Mouse (Mus musculus) midbrain, embryonic 13.5 days (tissue): Measurements from ENCODE around the gene Lrrc28. TPM values are rescaled to one million over a fixed set of nuclear protein-coding genes. Genes with fewer than 3 reads are reported as not detected.
A peak's percentile ranks its signal among the peaks of the same experiment; 100 is the strongest.

Experiments
- ATAC-seq: fragments of 200-750 bp; cut with Nextera tagmentation; 2 replicates; pipeline ENCODE4 v1.8.0; 2017; ENCODE audit warnings: mild to moderate bottlenecking, moderate TSS enrichment, moderate library complexity
- H3K27ac ChIP-seq: fragments of 300-500 bp; sonication (generic); 2 replicates; pipeline ENCODE4 v1.5.1; 2015; ENCODE audit warnings: inconsistent platforms, mild to moderate bottlenecking, moderate library complexity
- H3K27me3 ChIP-seq: fragments of 300-500 bp; sonication (generic); 2 replicates; pipeline ENCODE4 v1.6.1; 2015; ENCODE audit warnings: mild to moderate bottlenecking, inconsistent platforms
- H3K36me3 ChIP-seq: fragments of 300-500 bp; sonication (generic); 2 replicates; pipeline ENCODE4 v1.6.1; 2015; ENCODE audit warnings: mild to moderate bottlenecking, inconsistent platforms
- H3K4me1 ChIP-seq: fragments of 300-500 bp; sonication (generic); replicated peaks from 2 replicates; pipeline ENCODE4 v1.6.1; 2015; ENCODE audit warnings: inconsistent platforms
- H3K4me2 ChIP-seq: fragments of 300-500 bp; sonication (generic); replicated peaks from 2 replicates; pipeline ENCODE4 v1.6.1; 2015; ENCODE audit warnings: moderate library complexity, mild to moderate bottlenecking, inconsistent platforms
- H3K4me3 ChIP-seq: fragments of 300-500 bp; sonication (generic); replicated peaks from 2 replicates; pipeline ENCODE4 v1.5.1; 2015; ENCODE audit warnings: mild to moderate bottlenecking, inconsistent platforms
- H3K9ac ChIP-seq: fragments of 300-500 bp; sonication (generic); replicated peaks from 2 replicates; pipeline ENCODE4 v1.6.1; 2015; ENCODE audit warnings: mild to moderate bottlenecking, inconsistent platforms
- H3K9me3 ChIP-seq: fragments of 300-500 bp; sonication (generic); 2 replicates; pipeline ENCODE4 v1.6.1; 2016; ENCODE audit warnings: mild to moderate bottlenecking, inconsistent platforms
- WGBS: fragments of 180-500 bp; shearing (Covaris S2); methylation state at CpG from one replicate; pipeline ENCODE4 v1.1.7; 2015; 5-methylcytosine and 5-hydroxymethylcytosine counted together
- polyA plus RNA-seq: library from polyadenylated mRNA; unstranded; fragments of >200 nt; fragmentation: Nextera tagmentation; extraction: Ambion mirVana; gene quantifications from 2 replicates; pipeline ENCODE4 v1.2.1, GENCODE M21; 2015

Gene Lrrc28
- polyA plus RNA-seq, 1 experiment from 2014 or later, result 34.4 TPM

DNA sequence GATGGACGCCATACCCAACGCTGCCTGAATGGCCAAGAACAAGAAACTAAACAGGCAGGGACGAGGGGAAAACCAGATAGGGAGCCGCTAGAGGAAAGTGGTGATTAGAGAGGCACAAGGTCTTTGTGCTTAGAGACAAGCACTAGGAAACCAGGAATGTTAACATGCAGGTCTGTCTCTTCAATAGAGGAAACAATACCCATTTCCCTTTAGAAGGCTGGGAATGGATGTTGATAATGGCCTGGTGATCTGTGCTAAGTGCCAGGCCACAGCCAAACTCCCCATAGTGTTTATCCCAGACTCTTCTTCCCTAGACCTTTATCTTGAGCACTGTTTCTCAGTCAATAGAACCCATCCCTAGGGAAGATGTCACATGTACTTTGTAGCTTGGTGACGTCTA lies 61.2 kb downstream of the Lrrc28 start:
- H3K27me3 ChIP-seq, result no peaks in the 10 kb centered on the region
- H3K36me3 ChIP-seq, result no peaks in the 10 kb centered on the region
- H3K9ac ChIP-seq, result no peak overlapping the region
- no peak overlapping the region for H3K27ac ChIP-seq
- ATAC-seq, result no peak
- no peaks in the 10 kb centered on the region for H3K9me3 ChIP-seq
- WGBS, result 80% methylated on average over 5 of the region's 5 CpGs
- H3K4me3 ChIP-seq, result no peak overlapping the region
- peaks cover 6% of the 10 kb centered on the region for H3K4me1 ChIP-seq
- no peak overlapping the region for H3K4me2 ChIP-seq

DNA sequence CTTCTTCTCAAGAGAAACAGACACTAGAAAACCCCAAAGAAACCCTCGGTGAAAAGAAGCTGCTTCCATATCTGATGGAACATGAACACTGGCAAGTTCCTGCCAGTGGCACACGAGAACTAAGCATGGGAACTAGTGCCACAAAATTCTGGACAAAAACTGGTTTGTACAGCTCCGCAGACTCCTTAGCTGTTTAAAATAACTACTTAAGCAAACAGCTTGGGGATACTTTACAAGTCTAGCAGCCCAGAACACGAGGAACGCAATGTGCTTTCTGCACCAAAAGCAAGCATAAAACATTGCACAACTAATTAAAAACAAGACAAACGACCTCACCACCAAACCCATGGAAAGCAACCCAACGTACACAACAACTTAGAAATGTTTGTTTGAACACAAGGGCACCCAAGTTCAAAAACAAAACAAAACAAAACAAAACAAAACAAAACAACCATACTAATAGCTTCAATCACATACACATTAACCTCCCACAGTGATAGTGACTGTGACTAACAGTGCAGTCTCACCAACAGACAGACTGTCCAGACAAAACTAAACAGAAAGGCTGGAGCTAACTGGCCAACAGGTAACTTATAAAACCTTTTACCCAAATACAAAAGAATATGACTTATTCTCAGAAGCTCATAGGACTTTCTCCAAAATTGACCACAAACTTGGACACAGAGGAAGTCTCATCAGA lies 66.1 kb downstream of the Lrrc28 start:
- no peak overlapping the region for H3K27ac ChIP-seq
- H3K4me1 ChIP-seq, result no peaks in the 10 kb centered on the region
- no peaks in the 10 kb centered on the region for H3K9me3 ChIP-seq
- no peak for ATAC-seq
- no peak overlapping the region for H3K4me2 ChIP-seq
- no peaks in the 10 kb centered on the region for H3K36me3 ChIP-seq
- H3K9ac ChIP-seq, result no peak overlapping the region
- H3K4me3 ChIP-seq, result no peak overlapping the region
- 78% methylated on average over 7 of the region's 7 CpGs for WGBS
- H3K27me3 ChIP-seq, result no peaks in the 10 kb centered on the region

DNA sequence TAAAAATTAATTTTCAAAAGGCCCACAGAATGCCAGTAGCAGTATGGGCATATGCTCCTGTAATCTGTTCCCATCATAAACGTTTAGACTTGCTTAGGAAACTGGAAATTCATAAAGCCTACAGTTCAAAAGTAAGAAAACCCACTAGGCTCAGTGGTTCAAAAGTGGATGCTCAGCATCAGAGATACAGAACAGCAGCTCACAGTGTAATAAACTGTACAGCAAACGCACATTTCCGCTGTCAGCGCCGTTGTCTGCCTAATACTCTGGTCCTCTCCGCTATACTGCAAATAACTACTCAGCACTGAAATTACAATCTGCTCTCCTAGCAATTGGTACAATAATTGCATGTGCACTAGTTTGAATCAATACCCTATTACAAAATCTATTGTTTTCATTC lies 67.0 kb downstream of the Lrrc28 start:
- Histone ChIP-seq H3K36me3 (no peaks in the 10 kb centered on the region), H3K4me1 (no peaks in the 10 kb centered on the region), H3K27ac (no peak overlapping the region), H3K27me3 (no peaks in the 10 kb centered on the region), H3K4me2 (no peak overlapping the region), H3K4me3 (no peak overlapping the region), H3K9ac (no peak overlapping the region), H3K9me3 (no peaks in the 10 kb centered on the region)
- whole genome bisulfite sequencing, result 84% methylated on average over 6 of the region's 6 CpGs
- ATAC-seq, result no peak

DNA sequence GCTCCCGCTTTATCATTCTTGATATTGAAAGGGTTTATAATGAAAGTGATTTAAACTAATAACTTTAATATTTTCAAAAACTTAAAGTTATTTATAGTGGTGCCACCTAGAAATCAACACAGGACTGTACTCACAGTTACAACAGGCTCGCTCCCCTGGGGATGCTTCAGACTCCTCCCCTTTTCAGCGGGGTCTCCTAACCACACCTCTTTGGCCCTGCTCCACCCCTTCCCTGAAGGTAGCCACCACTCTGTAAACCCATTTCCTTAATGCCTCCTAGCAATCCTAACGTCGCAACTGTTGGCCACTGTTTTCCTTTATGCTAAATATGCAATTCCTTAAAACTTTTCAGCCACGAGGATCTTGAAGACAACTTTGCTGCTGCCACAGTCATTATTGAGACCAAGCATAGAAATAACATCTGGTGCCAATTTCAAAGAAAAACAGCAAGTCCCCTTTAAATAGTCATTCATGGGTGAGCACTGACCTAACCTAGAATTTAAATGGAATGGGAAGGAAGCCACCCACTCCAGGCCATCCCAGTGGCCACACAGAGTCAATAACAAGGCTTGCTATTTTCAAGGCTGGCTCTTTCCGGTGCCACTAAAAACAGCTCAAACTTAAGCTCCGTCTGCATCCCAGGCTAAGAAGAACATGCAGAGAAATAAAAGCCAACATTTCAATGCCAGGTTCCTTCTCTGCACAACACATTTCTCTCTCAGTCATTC lies 78.4 kb downstream of the Lrrc28 start:
- Histone ChIP-seq H3K9me3 (no peaks in the 10 kb centered on the region), H3K27me3 (no peaks in the 10 kb centered on the region), H3K9ac (no peak overlapping the region), H3K27ac (no peak overlapping the region), H3K4me1 (no peaks in the 10 kb centered on the region), H3K36me3 (no peaks in the 10 kb centered on the region), H3K4me3 (no peak overlapping the region), H3K4me2 (no peak overlapping the region)
- no peak for ATAC-seq
- 78% methylated on average over 8 of the region's 8 CpGs for WGBS

DNA sequence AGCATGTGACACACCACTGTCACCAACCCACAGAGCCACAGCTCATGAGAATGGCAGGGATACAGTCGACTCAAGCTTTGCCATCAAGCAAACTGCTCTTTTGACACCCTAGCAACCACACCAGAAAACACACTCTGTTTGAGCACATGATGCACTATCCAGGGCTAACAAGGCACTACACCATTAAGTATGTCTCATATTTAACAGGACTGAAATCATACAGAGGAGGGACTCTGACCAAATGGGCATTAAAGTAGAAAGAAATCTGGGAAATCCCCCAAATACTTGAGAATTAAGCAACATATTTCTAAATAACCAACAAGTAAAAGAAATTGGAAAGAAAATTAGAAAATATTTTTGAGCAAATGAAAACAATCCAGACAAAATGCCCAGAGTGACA lies 79.9 kb downstream of the Lrrc28 start:
- Histone ChIP-seq H3K9me3 (no peaks in the 10 kb centered on the region), H3K9ac (no peak overlapping the region), H3K27me3 (no peaks in the 10 kb centered on the region), H3K27ac (no peak overlapping the region), H3K4me2 (no peak overlapping the region), H3K4me3 (no peak overlapping the region), H3K4me1 (no peaks in the 10 kb centered on the region), H3K36me3 (no peaks in the 10 kb centered on the region)
- WGBS, result 83% methylated on average over 1 of the region's 1 CpGs
- ATAC-seq, result no peak

DNA sequence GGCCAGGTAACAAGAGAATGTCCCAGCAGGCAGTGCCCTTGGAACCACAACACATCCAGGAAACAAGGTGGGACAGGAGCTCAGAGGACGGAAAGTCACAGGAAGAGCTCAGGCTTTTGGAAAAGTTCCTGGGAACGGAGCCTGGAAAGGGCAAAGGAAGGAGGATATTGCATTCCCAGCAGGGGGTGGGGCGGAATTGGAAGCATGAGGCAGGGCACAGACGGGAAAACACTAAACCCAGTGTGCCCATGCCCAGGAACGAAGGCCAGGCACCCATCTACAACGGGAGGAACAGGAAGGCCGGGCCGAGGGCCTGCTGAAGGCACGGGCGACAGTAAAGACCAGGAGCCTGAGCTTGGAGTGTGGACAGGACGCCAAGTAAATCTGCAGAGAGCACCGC lies 82.9 kb downstream of the Lrrc28 start:
- 69% methylated on average over 12 of the region's 12 CpGs for WGBS
- Histone ChIP-seq H3K4me2 (no peak overlapping the region), H3K4me3 (no peak overlapping the region), H3K9me3 (no peaks in the 10 kb centered on the region), H3K4me1 (no peaks in the 10 kb centered on the region), H3K27ac (no peak overlapping the region), H3K36me3 (no peaks in the 10 kb centered on the region), H3K9ac (no peak overlapping the region), H3K27me3 (no peaks in the 10 kb centered on the region)
- ATAC-seq, result no peak

DNA sequence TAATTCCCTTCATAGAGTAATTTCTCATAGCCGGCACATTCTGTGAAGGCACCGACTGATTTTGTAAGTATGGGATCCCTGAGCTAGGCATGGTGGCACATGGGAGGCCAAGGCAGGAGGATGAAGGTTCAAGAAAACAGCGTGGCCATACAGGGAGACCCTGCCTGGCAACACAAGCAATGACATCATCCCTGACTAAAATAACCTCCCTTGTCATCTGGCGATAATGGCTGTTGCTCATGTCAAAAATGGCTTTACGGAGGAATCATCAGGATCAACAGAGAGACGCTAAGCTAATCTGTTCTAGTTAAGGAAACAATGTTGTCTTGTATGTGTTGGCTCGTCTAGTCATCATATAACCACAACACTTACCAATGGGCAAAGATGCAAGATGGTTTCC lies 85.6 kb downstream of the Lrrc28 start:
- H3K4me3 ChIP-seq, result no peak overlapping the region
- H3K9me3 ChIP-seq, result no peaks in the 10 kb centered on the region
- no peak overlapping the region for H3K27ac ChIP-seq
- ATAC-seq, result no peak
- H3K4me1 ChIP-seq, result no peaks in the 10 kb centered on the region
- WGBS, result 91% methylated on average over 7 of the region's 7 CpGs
- H3K4me2 ChIP-seq, result no peak overlapping the region
- H3K9ac ChIP-seq, result no peak overlapping the region
- no peaks in the 10 kb centered on the region for H3K36me3 ChIP-seq
- H3K27me3 ChIP-seq, result no peaks in the 10 kb centered on the region

DNA sequence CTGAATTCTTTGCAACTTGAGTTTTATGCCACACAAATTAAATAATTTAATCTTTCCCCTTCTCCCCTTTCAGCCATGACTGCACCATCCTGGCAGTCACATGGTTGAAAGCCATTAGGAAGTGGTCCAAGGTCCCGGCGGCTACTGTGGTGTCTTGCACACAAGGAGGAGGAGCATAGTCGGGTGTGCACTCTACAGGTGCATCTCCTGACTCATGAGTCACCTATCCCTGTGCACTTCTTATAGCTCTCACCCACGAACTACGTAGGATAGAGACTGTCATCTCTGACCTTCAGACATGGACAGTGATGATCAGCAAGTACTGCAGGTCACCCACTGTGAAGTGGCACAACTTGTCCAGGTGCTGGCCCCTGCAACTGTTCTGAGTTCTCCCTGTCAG lies 86.8 kb downstream of the Lrrc28 start:
- WGBS, result 87% methylated on average over 5 of the region's 5 CpGs
- H3K27me3 ChIP-seq, result no peaks in the 10 kb centered on the region
- no peaks in the 10 kb centered on the region for H3K9me3 ChIP-seq
- no peaks in the 10 kb centered on the region for H3K4me1 ChIP-seq
- no peak for ATAC-seq
- H3K4me3 ChIP-seq, result no peak overlapping the region
- H3K36me3 ChIP-seq, result no peaks in the 10 kb centered on the region
- H3K27ac ChIP-seq, result no peak overlapping the region
- H3K4me2 ChIP-seq, result no peak overlapping the region
- H3K9ac ChIP-seq, result no peak overlapping the region

DNA sequence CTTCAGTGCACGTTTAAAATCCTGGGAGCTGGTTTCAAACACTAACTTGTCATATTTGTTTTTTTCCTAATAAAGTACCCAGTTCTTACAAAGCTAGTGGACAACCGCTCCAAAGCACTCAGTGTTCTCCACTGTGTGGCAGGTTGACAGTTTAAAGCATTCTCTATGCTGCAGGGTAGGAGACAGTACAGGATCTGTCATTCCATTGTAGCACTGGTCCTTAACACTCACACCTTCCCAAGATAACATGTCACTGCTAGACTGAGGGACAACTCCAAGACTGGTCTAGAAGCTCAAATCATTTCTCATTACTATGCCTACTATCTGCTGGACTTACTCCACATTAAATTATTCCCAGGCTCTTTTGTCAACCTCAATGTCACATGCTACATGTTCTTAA lies 90.2 kb downstream of the Lrrc28 start:
- H3K27ac ChIP-seq, result no peak overlapping the region
- H3K4me1 ChIP-seq, result no peaks in the 10 kb centered on the region
- no peak overlapping the region for H3K9ac ChIP-seq
- H3K4me3 ChIP-seq, result no peak overlapping the region
- H3K4me2 ChIP-seq, result no peak overlapping the region
- no peaks in the 10 kb centered on the region for H3K9me3 ChIP-seq
- no peak for ATAC-seq
- no peaks in the 10 kb centered on the region for H3K36me3 ChIP-seq
- 88% methylated on average over 2 of the region's 2 CpGs for WGBS
- no peaks in the 10 kb centered on the region for H3K27me3 ChIP-seq

DNA sequence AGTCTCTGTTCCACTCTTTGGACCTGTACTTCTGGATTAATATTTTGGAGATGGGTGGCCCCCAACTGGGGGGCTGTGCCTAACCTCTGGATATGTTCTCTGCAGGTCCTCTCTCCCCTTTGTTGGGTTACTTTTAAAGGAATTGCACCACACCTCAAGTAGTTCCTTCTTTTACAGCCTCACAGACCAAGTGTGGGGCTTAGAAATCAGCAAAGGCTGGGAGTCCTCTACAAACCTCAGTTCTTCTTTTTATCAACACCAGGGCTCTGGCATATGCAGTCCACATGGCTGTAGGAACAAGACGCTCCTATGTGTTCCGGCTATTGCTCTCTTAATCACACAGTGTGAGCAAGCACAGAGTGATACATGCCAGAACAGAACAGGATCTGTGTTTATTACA lies 93.8 kb downstream of the Lrrc28 start:
- H3K36me3 ChIP-seq, result no peaks in the 10 kb centered on the region
- H3K4me2 ChIP-seq, result no peak overlapping the region
- H3K27me3 ChIP-seq, result no peaks in the 10 kb centered on the region
- H3K9me3 ChIP-seq, result no peaks in the 10 kb centered on the region
- no peak for ATAC-seq
- H3K4me1 ChIP-seq, result peaks cover 7% of the 10 kb centered on the region; the same call in 1 of the 2 replicates
- H3K27ac ChIP-seq, result no peak overlapping the region
- no peak overlapping the region for H3K4me3 ChIP-seq
- no peak overlapping the region for H3K9ac ChIP-seq
- 94% methylated on average over 2 of the region's 2 CpGs for WGBS

DNA sequence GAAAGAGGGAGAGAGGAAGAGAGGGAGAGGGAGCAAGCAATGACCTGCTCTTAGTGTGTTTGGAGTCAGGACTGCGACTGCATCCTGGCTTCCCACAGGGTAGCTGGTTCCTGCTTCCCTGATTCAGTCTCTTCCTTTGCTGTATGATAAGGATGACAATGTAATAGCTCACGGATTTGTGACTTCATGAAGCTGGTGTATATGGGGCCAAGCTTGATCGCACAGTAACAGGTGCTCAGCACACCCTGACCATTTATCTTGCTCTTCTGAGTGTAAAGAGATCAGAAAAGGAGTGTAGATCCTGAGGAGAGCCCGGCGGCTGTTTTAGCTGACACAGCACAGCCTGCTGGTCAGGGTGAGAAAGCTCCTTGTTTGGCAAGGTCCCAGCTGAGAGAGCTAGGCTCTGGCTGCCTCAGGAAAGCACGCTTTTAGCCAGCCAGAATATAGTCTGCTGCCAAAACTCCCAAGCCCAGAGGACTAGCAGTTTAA lies 96.0 kb downstream of the Lrrc28 start:
- Histone ChIP-seq H3K4me2 (no peak overlapping the region), H3K9me3 (no peaks in the 10 kb centered on the region), H3K36me3 (no peaks in the 10 kb centered on the region), H3K9ac (0 out of 2 replicates have a peak overlapping the region, but pooled peaks have one; percentile 16), H3K4me1 (peaks cover 7% of the 10 kb centered on the region; the same call in 1 of the 2 replicates), H3K27ac (no peak overlapping the region), H3K4me3 (no peak overlapping the region), H3K27me3 (no peaks in the 10 kb centered on the region)
- peak; percentile 80 for ATAC-seq
- WGBS, result 32% methylated on average over 6 of the region's 6 CpGs

DNA sequence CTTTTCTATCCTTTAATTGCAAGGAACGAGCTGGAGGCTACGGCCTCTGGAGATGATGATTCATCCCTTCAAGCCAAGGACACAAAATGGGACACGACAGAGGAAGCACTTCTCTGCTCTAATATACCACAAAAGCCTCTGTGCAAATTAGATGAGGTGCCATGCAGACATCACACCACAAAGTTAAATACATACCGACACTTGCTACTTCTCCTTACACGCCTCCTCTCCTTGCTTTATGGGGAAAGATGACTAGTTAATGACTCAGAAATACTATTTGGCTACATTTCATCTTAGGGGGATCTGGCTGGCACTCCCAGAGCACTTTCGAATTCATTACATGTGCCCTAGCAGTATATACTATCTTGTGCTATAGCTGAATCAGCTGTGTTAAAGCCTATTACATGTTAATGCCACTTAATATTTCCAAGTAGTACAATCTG lies 96.4 kb downstream of the Lrrc28 start:
- H3K27ac ChIP-seq, result no peak overlapping the region
- H3K9me3 ChIP-seq, result no peaks in the 10 kb centered on the region
- H3K4me2 ChIP-seq, result no peak overlapping the region
- no peaks in the 10 kb centered on the region for H3K27me3 ChIP-seq
- no peaks in the 10 kb centered on the region for H3K36me3 ChIP-seq
- no peak for ATAC-seq
- H3K4me3 ChIP-seq, result no peak overlapping the region
- 88% methylated on average over 6 of the region's 6 CpGs for WGBS
- H3K4me1 ChIP-seq, result peaks cover 7% of the 10 kb centered on the region; the same call in 1 of the 2 replicates
- H3K9ac ChIP-seq, result no peak overlapping the region
